Mouse (Mus musculus) thymus, adult 2 months (tissue): ENCODE data around the gene Dusp1. TPM values are rescaled to one million over a fixed set of nuclear protein-coding genes. Genes with fewer than 3 reads are reported as not detected.

Experiments used
- DNase-seq: peaks from one replicate; pipeline ENCODE4 v3.0.0; 2021
- H3K27ac ChIP-seq: fragments of 200-500 bp; 2 replicates; pipeline ENCODE4 v1.5.1; 2012; ENCODE audit warnings: low read length, control low read depth; ENCODE audit not compliant: control insufficient read depth, insufficient read depth
- H3K27me3 ChIP-seq: fragments of 200-500 bp; 2 replicates; pipeline ENCODE4 v1.6.1; 2012; ENCODE audit warnings: mild to moderate bottlenecking, low read length, moderate library complexity, mixed read lengths; ENCODE audit not compliant: control insufficient read depth, insufficient read depth
- H3K36me3 ChIP-seq: fragments of 200-500 bp; 2 replicates; pipeline ENCODE4 v1.6.1; 2012; ENCODE audit warnings: mild to moderate bottlenecking, low read length, moderate library complexity; ENCODE audit not compliant: control insufficient read depth, insufficient read depth
- H3K4me1 ChIP-seq: fragments of 200-500 bp; replicated peaks from 2 replicates; pipeline ENCODE4 v1.6.1; 2012; ENCODE audit warnings: low read length; ENCODE audit not compliant: control insufficient read depth, insufficient read depth
- H3K4me3 ChIP-seq: fragments of 200-500 bp; 2 replicates; pipeline ENCODE4 v1.5.1; 2012; ENCODE audit warnings: mild to moderate bottlenecking, low read length, control low read depth, moderate library complexity; ENCODE audit not compliant: control insufficient read depth, insufficient read depth
- CTCF ChIP-seq: fragments of 200-500 bp; IDR thresholded peaks from 2 replicates; pipeline ENCODE4 v1.5.1; 2012; ENCODE audit warnings: mild to moderate bottlenecking, control low read depth, low read length, moderate library complexity, borderline replicate concordance; ENCODE audit not compliant: control insufficient read depth, poor library complexity, insufficient read depth; ENCODE audit errors: extremely low read depth
- POLR2A ChIP-seq: fragments of 200-500 bp; IDR thresholded peaks from 2 replicates; pipeline ENCODE4 v1.6.1; 2012; ENCODE audit warnings: mild to moderate bottlenecking, low read length, control low read depth, moderate library complexity; ENCODE audit not compliant: control insufficient read depth, poor library complexity, insufficient read depth; ENCODE audit errors: extremely low read depth
- WGBS: fragments of 180-500 bp; shearing (Covaris S2); methylation state at CpG from one replicate; pipeline ENCODE4 v1.1.7; 2018; 5-methylcytosine and 5-hydroxymethylcytosine counted together
- polyA plus RNA-seq: library from polyadenylated mRNA; depleted of rRNA; stranded (reverse); fragments of >200 nt; gene quantifications from 2 replicates; pipeline ENCODE4 v1.2.3, GENCODE M21; 2012

Dusp1 gene
- polyA plus RNA-seq, 1 experiment = 59.3 TPM

- 96% methylated on average over 8 of the region's 8 CpGs for WGBS
- no peak overlapping the region for H3K4me3 ChIP-seq
- H3K36me3 ChIP-seq = no peaks in the 10 kb centered on the region
- H3K27me3 ChIP-seq = no peaks in the 10 kb centered on the region
- DNase-seq = no peak
- TF ChIP-seq CTCF = no peak
- no peak for TF ChIP-seq POLR2A
- H3K27ac ChIP-seq = no peak overlapping the region
- H3K4me1 ChIP-seq = peaks cover 18% of the 10 kb centered on the region
Observed at GRCm38 (mm10) chr17:26603311-26603710, 41.4 kb upstream of the Dusp1 start.

GRCm38 (mm10) chr17:26602371-26602885 is 40.5 kb upstream of the Dusp1 start:
- H3K4me3 ChIP-seq = no peak overlapping the region
- peaks cover 23% of the 10 kb centered on the region for H3K4me1 ChIP-seq
- no peak for DNase-seq
- no peak overlapping the region for H3K27ac ChIP-seq
- no peaks in the 10 kb centered on the region for H3K36me3 ChIP-seq
- TF ChIP-seq CTCF (no peak), POLR2A (no peak)
- no peaks in the 10 kb centered on the region for H3K27me3 ChIP-seq
- WGBS = 94% methylated on average over 12 of the region's 12 CpGs

- TF ChIP-seq POLR2A (no peak), CTCF (no peak)
- WGBS = 94% methylated on average over 6 of the region's 6 CpGs
- H3K4me1 ChIP-seq = peaks cover 27% of the 10 kb centered on the region
- H3K4me3 ChIP-seq = no peak overlapping the region
- no peak overlapping the region for H3K27ac ChIP-seq
- H3K27me3 ChIP-seq = no peaks in the 10 kb centered on the region
- H3K36me3 ChIP-seq = no peaks in the 10 kb centered on the region
- no peak for DNase-seq
Observed at GRCm38 (mm10) chr17:26601926-26602325, 40.0 kb upstream of the Dusp1 start.

- no peak for DNase-seq
- TF ChIP-seq POLR2A (no peak), CTCF (no peak)
- H3K4me1 ChIP-seq = peaks cover 31% of the 10 kb centered on the region
- H3K36me3 ChIP-seq = no peaks in the 10 kb centered on the region
- no peak overlapping the region for H3K27ac ChIP-seq
- no peak overlapping the region for H3K4me3 ChIP-seq
- 89% methylated on average over 6 of the region's 6 CpGs for WGBS
- no peaks in the 10 kb centered on the region for H3K27me3 ChIP-seq
Observed at GRCm38 (mm10) chr17:26601514-26601913, 39.6 kb upstream of the Dusp1 start.

GRCm38 (mm10) chr17:26600913-26601447 is 39.1 kb upstream of the Dusp1 start:
- Histone ChIP-seq H3K27me3 (no peaks in the 10 kb centered on the region), H3K4me1 (peaks cover 36% of the 10 kb centered on the region), H3K27ac (no peak overlapping the region), H3K4me3 (no peak overlapping the region), H3K36me3 (no peaks in the 10 kb centered on the region)
- DNase-seq = no peak
- no peak for TF ChIP-seq POLR2A
- no peak for TF ChIP-seq CTCF
- 90% methylated on average over 17 of the region's 17 CpGs for WGBS

- WGBS = 94% methylated on average over 5 of the region's 5 CpGs
Observed at GRCm38 (mm10) chr17:26598845-26599244, 36.9 kb upstream of the Dusp1 start.

GRCm38 (mm10) chr17:26596856-26597481 is 35.0 kb upstream of the Dusp1 start:
- H3K4me1 ChIP-seq = peaks cover 68% of the 10 kb centered on the region
- peak overlapping the region; percentile 45; the same call in 1 of the 2 replicates for H3K27ac ChIP-seq
- no peak for TF ChIP-seq POLR2A
- no peak for TF ChIP-seq CTCF
- no peaks in the 10 kb centered on the region for H3K36me3 ChIP-seq
- H3K4me3 ChIP-seq = no peak overlapping the region
- DNase-seq = no peak
- no peaks in the 10 kb centered on the region for H3K27me3 ChIP-seq
- 84% methylated on average over 6 of the region's 6 CpGs for WGBS

More at GRCm38 (mm10) chr17:26598845-26599244, 36.9 kb upstream of the Dusp1 start:
- Histone ChIP-seq H3K4me3 (no peak overlapping the region), H3K27me3 (no peaks in the 10 kb centered on the region), H3K27ac (no peak overlapping the region), H3K4me1 (peaks cover 54% of the 10 kb centered on the region), H3K36me3 (no peaks in the 10 kb centered on the region)
- no peak for TF ChIP-seq POLR2A
- no peak for TF ChIP-seq CTCF
- DNase-seq = no peak
